Mouse (Mus musculus) testis, adult 2 months (tissue): ENCODE results near the gene Itpr2.

ENCODE experiments used
- CTCF ChIP-seq: fragments of 200-500 bp; IDR thresholded peaks from 2 replicates; pipeline ENCODE4 v1.5.1; 2012; ENCODE audit warnings: low read depth, mild to moderate bottlenecking, inconsistent platforms, low read length, moderate library complexity; ENCODE audit not compliant: control insufficient read depth, insufficient read depth, insufficient replicate concordance
- POLR2A ChIP-seq: fragments of 200-500 bp; IDR thresholded peaks from 2 replicates; pipeline ENCODE4 v1.6.1; 2012; ENCODE audit warnings: low read depth, mild to moderate bottlenecking, inconsistent platforms, low read length, moderate library complexity; ENCODE audit not compliant: control insufficient read depth

GRCm38 (mm10) chr6:146270776-146271533, 231.1 kb downstream of the Itpr2 start:
- TF ChIP-seq POLR2A = no peak
- TF ChIP-seq CTCF = no peak
